Mouse (Mus musculus): ENCODE results near the gene Mafk.
"Not testable (repeated sequence)": the region's sequence is repeated elsewhere in the genome, so short reads cannot be mapped to it uniquely, and the experiment has no call there.

Gene Mafk

GRCm38 (mm10) chr5:139791227-139792158 is at the start of gene Mafk:
Gene Mafk, plus strand, starts transcription at chr5:139791513.
- DNase-seq (ENCODE audit: low spot score), result peak; percentile 96

- DNase-seq (ENCODE audit: low spot score), result not testable (repeated sequence)
These were observed 48.7 kb upstream of the Mafk start for GRCm38 (mm10) chr5:139742640-139743039.

GRCm38 (mm10) chr5:139745771-139746170 is 45.5 kb upstream of the Mafk start:
- peak; percentile 72 for DNase-seq (ENCODE audit: low spot score)

- DNase-seq (ENCODE audit: low spot score), result no peak
These were observed 41.7 kb upstream of the Mafk start for GRCm38 (mm10) chr5:139749413-139750125.

- peak; percentile 89 for DNase-seq (ENCODE audit: low spot score)
These were observed 40.8 kb upstream of the Mafk start for GRCm38 (mm10) chr5:139750535-139750934.

GRCm38 (mm10) chr5:139754753-139755152 is 36.6 kb upstream of the Mafk start:
- peak; percentile 82 for DNase-seq (ENCODE audit: low spot score)

GRCm38 (mm10) chr5:139756135-139756534 is 35.2 kb upstream of the Mafk start:
- DNase-seq (ENCODE audit: low spot score), result no peak

GRCm38 (mm10) chr5:139756586-139756985 is 34.7 kb upstream of the Mafk start:
- no peak for DNase-seq (ENCODE audit: low spot score)

- no peak for DNase-seq (ENCODE audit: low spot score)
These were observed 33.2 kb upstream of the Mafk start for GRCm38 (mm10) chr5:139758096-139758495.

- DNase-seq (ENCODE audit: low spot score), result peak; percentile 61
These were observed 27.0 kb upstream of the Mafk start for GRCm38 (mm10) chr5:139764296-139764695.

- DNase-seq (ENCODE audit: low spot score), result no peak
These were observed 23.1 kb upstream of the Mafk start for GRCm38 (mm10) chr5:139768216-139768615.

GRCm38 (mm10) chr5:139775216-139775926 is 15.9 kb upstream of the Mafk start, which contains the start of gene Ints1:
Gene Ints1, minus strand, starts transcription at chr5:139775674.
- peak; percentile 99 for DNase-seq (ENCODE audit: low spot score)

- DNase-seq (ENCODE audit: low spot score), result no peak
These were observed 14.3 kb upstream of the Mafk start for GRCm38 (mm10) chr5:139776966-139777365.

GRCm38 (mm10) chr5:139781406-139781805 is 9.9 kb upstream of the Mafk start:
- DNase-seq (ENCODE audit: low spot score), result no peak

- DNase-seq (ENCODE audit: low spot score), result no peak
These were observed 1.8 kb upstream of the Mafk start for GRCm38 (mm10) chr5:139789466-139789865.

GRCm38 (mm10) chr5:139792159-139792775 is 954 bp downstream of the Mafk start:
- DNase-seq (ENCODE audit: low spot score), result no peak

- no peak for DNase-seq (ENCODE audit: low spot score)
These were observed 1.6 kb downstream of the Mafk start for GRCm38 (mm10) chr5:139792966-139793337.

GRCm38 (mm10) chr5:139793338-139794089 is 2.2 kb downstream of the Mafk start:
- no peak for DNase-seq (ENCODE audit: low spot score)

GRCm38 (mm10) chr5:139794137-139794536 is 2.8 kb downstream of the Mafk start:
- no peak for DNase-seq (ENCODE audit: low spot score)

- no peak for DNase-seq (ENCODE audit: low spot score)
These were observed 3.6 kb downstream of the Mafk start for GRCm38 (mm10) chr5:139794938-139795337.

- DNase-seq (ENCODE audit: low spot score), result no peak
These were observed 4.8 kb downstream of the Mafk start for GRCm38 (mm10) chr5:139796001-139796620.
